Mouse (Mus musculus) hindbrain, embryonic 15.5 days (tissue): ENCODE measurements around the gene Gtf3c5. TPM values are rescaled to one million over a fixed set of nuclear protein-coding genes. Genes with fewer than 3 reads are reported as not detected.

Source experiments
- ATAC-seq: fragments of 200-750 bp; cut with Nextera tagmentation; 2 replicates; pipeline ENCODE4 v1.8.0; 2017; ENCODE audit warnings: low read depth, moderate number of reproducible peaks, moderate TSS enrichment; ENCODE audit not compliant: low FRiP score
- H3K27ac ChIP-seq: fragments of 300-500 bp; sonication (generic); replicated peaks from 2 replicates; pipeline ENCODE4 v1.5.1; 2015; ENCODE audit warnings: mild to moderate bottlenecking, inconsistent platforms
- H3K27me3 ChIP-seq: fragments of 300-500 bp; sonication (generic); 2 replicates; pipeline ENCODE4 v1.6.1; 2015; ENCODE audit warnings: control low read depth, inconsistent platforms
- H3K36me3 ChIP-seq: fragments of 300-500 bp; sonication (generic); 2 replicates; pipeline ENCODE4 v1.6.1; 2015; ENCODE audit warnings: control low read depth, inconsistent platforms
- H3K4me1 ChIP-seq: fragments of 300-500 bp; sonication (generic); replicated peaks from 2 replicates; pipeline ENCODE4 v1.6.1; 2015; ENCODE audit warnings: control low read depth, inconsistent platforms
- H3K4me2 ChIP-seq: fragments of 300-500 bp; sonication (generic); 2 replicates; pipeline ENCODE4 v1.6.1; 2015; ENCODE audit warnings: moderate library complexity, mild to moderate bottlenecking, inconsistent platforms
- H3K4me3 ChIP-seq: fragments of 300-500 bp; sonication (generic); 2 replicates; pipeline ENCODE4 v1.5.1; 2015; ENCODE audit warnings: mild to moderate bottlenecking, inconsistent platforms
- H3K9ac ChIP-seq: fragments of 300-500 bp; sonication (generic); 2 replicates; pipeline ENCODE4 v1.6.1; 2015; ENCODE audit warnings: inconsistent platforms
- H3K9me3 ChIP-seq: fragments of 300-500 bp; sonication (generic); 2 replicates; pipeline ENCODE4 v1.6.1; 2016; ENCODE audit warnings: control low read depth, inconsistent platforms
- WGBS: fragments of 180-500 bp; shearing (Covaris S2); methylation state at CpG from one replicate; pipeline ENCODE4 v1.1.7; 2015; 5-methylcytosine and 5-hydroxymethylcytosine counted together
- polyA plus RNA-seq: library from polyadenylated mRNA; unstranded; fragments of >200 nt; fragmentation: Nextera tagmentation; extraction: Ambion mirVana; gene quantifications from 2 replicates; pipeline ENCODE4 v1.2.1, GENCODE M21; 2015

The Gtf3c5 gene
- polyA plus RNA-seq, 1 experiment from 2014 or later: 42.8 TPM

DNA sequence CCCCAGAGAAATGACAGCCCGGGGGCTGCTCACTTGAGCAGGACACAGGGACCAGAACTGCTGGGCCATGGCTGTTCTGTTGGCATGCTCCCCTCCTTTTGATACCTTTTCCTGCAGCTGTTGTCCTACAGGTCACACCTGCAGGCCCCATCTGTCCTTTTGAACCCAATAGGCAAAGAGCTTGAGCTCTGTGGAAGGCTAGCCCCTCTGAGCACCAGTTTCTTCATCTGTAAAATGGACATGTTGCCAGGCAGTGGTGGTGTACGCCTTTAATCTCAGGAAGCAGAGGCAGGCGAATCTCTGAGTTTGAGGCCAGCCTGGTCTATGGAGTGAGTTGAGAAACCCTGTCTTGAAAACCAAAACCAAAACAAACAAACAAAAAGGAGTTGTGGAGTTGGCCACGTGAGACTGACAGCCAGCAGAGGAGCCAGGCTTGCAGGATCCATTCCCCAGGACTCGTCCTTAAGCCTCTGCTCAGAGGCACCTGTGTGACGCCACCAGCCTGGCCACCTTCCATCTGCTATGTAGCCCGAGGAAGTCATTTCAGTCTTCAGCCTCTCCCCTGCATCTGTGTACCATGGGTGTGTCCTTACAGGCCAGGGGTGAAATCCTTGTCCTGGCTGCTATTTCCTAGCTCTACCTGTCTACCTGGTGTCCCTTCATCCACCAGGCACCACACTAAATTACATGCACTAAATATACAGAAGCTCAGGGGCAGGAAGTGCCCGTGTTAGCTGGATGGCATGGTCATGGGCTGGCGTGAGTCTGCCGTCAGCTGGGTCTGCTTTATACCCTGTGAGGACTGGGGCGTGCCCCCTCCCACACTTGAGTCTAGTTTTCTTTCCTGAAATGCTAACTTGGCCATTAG lies 46.6 kb downstream of the Gtf3c5 start:
- Histone ChIP-seq H3K4me1 (peaks cover 89% of the 10 kb centered on the region), H3K36me3 (peaks cover 2% of the 10 kb centered on the region), H3K4me2 (no peak overlapping the region), H3K4me3 (no peak overlapping the region), H3K27me3 (no peaks in the 10 kb centered on the region), H3K9ac (no peak overlapping the region), H3K27ac (peak overlapping the region; percentile 42), H3K9me3 (no peaks in the 10 kb centered on the region)
- WGBS: 68% methylated on average over 11 of the region's 11 CpGs
- ATAC-seq: no peak

GRCm38 (mm10) chr2:28536166-28536565 lies 47.4 kb downstream of the Gtf3c5 start:
- H3K36me3 ChIP-seq: no peaks in the 10 kb centered on the region
- no peak overlapping the region for H3K4me3 ChIP-seq
- no peak for ATAC-seq
- H3K4me1 ChIP-seq: peaks cover 96% of the 10 kb centered on the region
- no peak overlapping the region for H3K9ac ChIP-seq
- H3K27me3 ChIP-seq: no peaks in the 10 kb centered on the region
- peak overlapping the region; percentile 82 for H3K27ac ChIP-seq
- WGBS: 65% methylated on average over 4 of the region's 4 CpGs
- peak overlapping the region; percentile 67; the same call in 1 of the 2 replicates for H3K4me2 ChIP-seq
- no peaks in the 10 kb centered on the region for H3K9me3 ChIP-seq

DNA sequence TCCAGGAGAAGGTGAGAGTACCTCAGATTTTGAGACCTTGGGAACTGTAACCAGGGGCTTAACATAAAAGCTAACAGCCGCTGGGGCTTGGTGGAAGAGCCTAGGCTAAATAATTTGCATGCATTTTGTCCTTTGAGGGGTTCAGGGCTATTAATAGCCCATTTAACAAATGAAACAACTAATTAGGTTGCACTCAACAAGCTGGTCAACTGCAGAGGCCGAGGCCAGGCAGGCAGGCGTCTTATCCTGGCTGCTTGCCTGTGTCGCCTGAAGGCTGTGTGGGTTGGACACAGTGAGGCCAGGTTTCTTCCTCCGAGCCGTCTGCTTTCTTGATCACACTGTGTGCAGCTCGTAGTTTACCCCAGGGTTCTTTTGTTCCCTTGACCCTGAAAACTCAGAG lies 47.9 kb downstream of the Gtf3c5 start:
- H3K9ac ChIP-seq: no peak overlapping the region

GRCm38 (mm10) chr2:28535263-28535540 lies 48.3 kb downstream of the Gtf3c5 start:
- peaks cover 98% of the 10 kb centered on the region for H3K4me1 ChIP-seq
- ATAC-seq: no peak
- H3K4me2 ChIP-seq: peak overlapping the region; percentile 67
- 0 out of 2 replicates have a peak overlapping the region, but pooled peaks have one; percentile 44 for H3K9ac ChIP-seq
- H3K27me3 ChIP-seq: no peaks in the 10 kb centered on the region
- WGBS: 31% methylated on average over 4 of the region's 4 CpGs
- H3K4me3 ChIP-seq: peak overlapping the region; percentile 1; the same call in 1 of the 2 replicates
- H3K36me3 ChIP-seq: no peaks in the 10 kb centered on the region
- no peaks in the 10 kb centered on the region for H3K9me3 ChIP-seq
- H3K27ac ChIP-seq: peak overlapping the region; percentile 82

More for the DNA sequence above, 47.9 kb downstream of the Gtf3c5 start:
- no peak for ATAC-seq
- H3K9me3 ChIP-seq: no peaks in the 10 kb centered on the region
- H3K4me3 ChIP-seq: peak overlapping the region; percentile 1; the same call in 1 of the 2 replicates
- no peaks in the 10 kb centered on the region for H3K27me3 ChIP-seq
- peak overlapping the region; percentile 82 for H3K27ac ChIP-seq
- peaks cover 98% of the 10 kb centered on the region for H3K4me1 ChIP-seq
- H3K36me3 ChIP-seq: no peaks in the 10 kb centered on the region
- WGBS: 25% methylated on average over 7 of the region's 7 CpGs
- H3K4me2 ChIP-seq: peak overlapping the region; percentile 67

DNA sequence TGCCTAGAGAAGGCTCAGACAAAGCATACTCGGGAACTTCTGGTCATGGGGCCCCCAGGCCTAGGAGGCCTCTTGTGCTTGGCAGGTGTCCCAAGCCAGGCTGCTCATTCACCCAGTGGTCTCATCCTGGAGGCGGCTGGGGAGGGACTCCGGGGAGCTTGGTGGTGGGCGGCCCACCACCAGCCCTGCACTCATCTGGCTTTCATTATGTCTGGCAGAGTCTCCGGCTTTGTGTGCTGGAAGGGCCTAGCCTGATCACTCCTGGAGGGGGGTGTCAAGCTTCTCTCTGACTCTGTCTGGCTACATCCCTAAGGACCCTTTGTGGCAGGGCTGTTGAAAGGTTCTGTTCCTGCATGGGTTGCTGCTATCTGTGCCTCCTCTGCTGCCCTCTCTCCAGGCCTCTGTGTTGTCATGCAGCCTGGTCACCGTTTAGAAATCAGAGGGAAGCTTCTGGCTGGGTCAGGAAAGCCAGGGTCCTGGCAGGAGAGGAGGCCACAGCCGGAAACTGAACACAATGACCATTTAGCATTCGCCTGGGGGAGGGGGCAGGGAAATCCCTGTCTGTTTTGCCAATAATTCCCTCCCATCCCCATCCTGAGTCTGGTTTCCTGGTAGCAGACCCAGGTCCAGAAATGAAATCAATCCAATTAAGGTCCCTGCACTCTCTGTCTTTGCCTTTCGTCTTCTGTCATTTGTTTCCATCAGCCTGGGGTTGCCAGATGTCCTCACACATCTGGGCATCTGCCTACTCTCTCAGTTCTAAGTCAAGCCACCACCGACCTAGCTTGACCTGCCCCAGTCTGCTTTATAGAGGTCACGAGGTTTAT lies 48.9 kb downstream of the Gtf3c5 start:
- no peaks in the 10 kb centered on the region for H3K27me3 ChIP-seq
- peak overlapping the region; percentile 44 for H3K9ac ChIP-seq
- 16% methylated on average over 11 of the region's 11 CpGs for WGBS
- peak overlapping the region; percentile 53 for H3K4me3 ChIP-seq
- ATAC-seq: peak; percentile 28; the same call in 1 of the 2 replicates
- peaks cover 98% of the 10 kb centered on the region for H3K4me1 ChIP-seq
- H3K4me2 ChIP-seq: peak overlapping the region; percentile 67
- peak overlapping the region; percentile 82 for H3K27ac ChIP-seq
- no peaks in the 10 kb centered on the region for H3K9me3 ChIP-seq
- H3K36me3 ChIP-seq: no peaks in the 10 kb centered on the region

DNA sequence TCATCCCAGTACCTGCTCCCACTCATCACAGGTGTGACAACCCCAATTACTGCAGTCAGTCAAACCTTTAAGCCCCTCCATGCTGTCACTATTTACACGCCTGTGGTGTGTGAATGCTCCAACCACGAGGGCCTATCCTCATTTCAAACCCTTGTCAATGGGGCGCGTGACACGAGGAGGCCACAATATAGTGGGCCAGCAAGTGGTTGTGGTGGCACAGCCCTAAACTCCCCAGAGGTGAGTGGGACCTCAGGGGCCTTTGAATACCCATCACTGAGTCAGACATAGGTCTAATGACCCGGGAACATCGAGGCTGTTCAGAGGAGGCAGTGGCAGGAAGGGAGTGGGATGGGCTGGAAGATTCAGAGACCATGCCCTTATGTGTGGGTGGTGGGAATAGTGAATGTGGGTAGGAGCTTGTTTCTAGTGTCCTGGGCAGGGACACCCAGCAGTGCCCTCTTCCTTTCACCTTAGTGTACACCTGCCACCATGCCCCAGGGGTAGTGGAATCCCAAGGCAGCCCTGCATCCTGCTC lies 49.6 kb downstream of the Gtf3c5 start:
- Histone ChIP-seq H3K9ac (peak overlapping the region; percentile 44), H3K9me3 (no peaks in the 10 kb centered on the region), H3K27ac (peak overlapping the region; percentile 82), H3K36me3 (no peaks in the 10 kb centered on the region), H3K4me2 (peak overlapping the region; percentile 67), H3K27me3 (no peaks in the 10 kb centered on the region), H3K4me1 (peaks cover 98% of the 10 kb centered on the region), H3K4me3 (peak overlapping the region; percentile 53)
- ATAC-seq: peak; percentile 2; the same call in 1 of the 2 replicates
- WGBS: 40% methylated on average over 7 of the region's 7 CpGs

DNA sequence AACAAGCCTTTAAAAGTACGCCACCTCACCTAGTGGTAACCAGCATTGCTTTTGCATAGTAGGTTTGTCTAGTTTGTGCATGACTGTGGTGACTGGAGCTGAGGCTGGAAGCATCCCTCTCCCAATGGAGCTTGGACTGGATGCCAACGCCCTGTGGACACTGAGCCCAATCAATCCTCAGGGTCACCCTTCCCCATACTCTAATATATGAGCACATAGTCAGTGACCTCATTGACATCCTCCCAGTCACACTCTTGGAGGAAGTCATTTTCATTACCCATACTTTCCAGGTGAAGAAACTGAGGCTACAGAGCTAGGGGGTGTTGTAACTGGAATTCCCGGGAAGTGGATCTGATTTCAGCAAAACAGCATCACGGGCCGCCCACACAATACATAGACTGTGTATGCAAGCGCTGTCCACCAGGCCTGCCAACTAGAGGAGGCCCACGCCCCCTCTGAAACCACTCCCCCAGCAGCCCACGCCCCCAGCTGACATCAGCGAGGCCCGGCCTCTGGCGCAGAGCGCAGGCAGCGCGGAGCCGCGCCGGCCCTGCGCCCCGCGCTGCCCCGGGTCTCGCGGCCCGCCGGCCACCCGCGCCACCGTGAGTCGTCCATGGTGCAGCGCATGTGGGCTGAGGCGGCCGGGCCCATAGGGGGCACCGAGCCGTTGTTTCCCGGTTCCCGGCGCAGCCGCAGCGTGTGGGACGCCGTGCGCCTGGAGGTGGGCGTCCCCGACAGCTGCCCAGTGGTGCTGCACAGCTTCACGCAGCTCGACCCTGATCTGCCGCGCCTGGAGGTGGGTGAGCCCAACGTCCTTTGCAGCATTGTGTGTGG lies 50.4 kb downstream of the Gtf3c5 start:
- H3K27ac ChIP-seq: peak overlapping the region; percentile 82
- WGBS: 3% methylated on average over 49 of the region's 49 CpGs
- H3K4me3 ChIP-seq: peak overlapping the region; percentile 53
- no peaks in the 10 kb centered on the region for H3K27me3 ChIP-seq
- H3K36me3 ChIP-seq: no peaks in the 10 kb centered on the region
- H3K9me3 ChIP-seq: no peaks in the 10 kb centered on the region
- peak overlapping the region; percentile 67 for H3K4me2 ChIP-seq
- H3K9ac ChIP-seq: peak overlapping the region; percentile 44
- H3K4me1 ChIP-seq: peaks cover 98% of the 10 kb centered on the region
- peak; percentile 91 for ATAC-seq

GRCm38 (mm10) chr2:28530311-28530710 lies 53.2 kb downstream of the Gtf3c5 start:
- 60% methylated on average over 7 of the region's 7 CpGs for WGBS
- Histone ChIP-seq H3K27ac (no peak overlapping the region), H3K36me3 (no peaks in the 10 kb centered on the region), H3K4me3 (no peak overlapping the region), H3K9me3 (no peaks in the 10 kb centered on the region), H3K4me2 (no peak overlapping the region), H3K9ac (no peak overlapping the region), H3K27me3 (no peaks in the 10 kb centered on the region), H3K4me1 (peaks cover 96% of the 10 kb centered on the region)
- ATAC-seq: no peak

DNA sequence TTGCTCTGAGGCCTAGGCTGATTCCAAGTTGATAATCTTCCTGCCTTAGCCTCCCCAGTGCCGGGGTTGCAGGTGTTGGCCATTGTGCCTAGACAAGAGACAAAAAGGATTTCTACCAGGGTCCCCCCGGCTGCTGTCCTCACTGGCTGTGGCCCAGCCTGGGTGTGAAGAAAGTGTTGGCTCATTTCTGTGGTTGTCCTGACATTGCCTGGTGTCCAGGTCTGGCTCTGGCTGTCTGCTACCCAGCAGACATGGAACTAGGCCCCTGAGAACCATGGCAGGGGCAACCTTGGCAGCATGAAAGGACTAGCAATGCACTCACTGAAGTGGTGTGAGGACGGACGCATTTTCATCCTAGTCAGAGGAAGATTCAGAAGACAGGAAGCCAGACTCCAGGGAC lies 53.7 kb downstream of the Gtf3c5 start:
- H3K4me1 ChIP-seq: peaks cover 96% of the 10 kb centered on the region
- H3K27me3 ChIP-seq: no peaks in the 10 kb centered on the region
- no peak overlapping the region for H3K9ac ChIP-seq
- H3K4me3 ChIP-seq: no peak overlapping the region
- no peaks in the 10 kb centered on the region for H3K9me3 ChIP-seq
- no peaks in the 10 kb centered on the region for H3K36me3 ChIP-seq
- no peak overlapping the region for H3K27ac ChIP-seq
- WGBS: 62% methylated on average over 4 of the region's 4 CpGs
- ATAC-seq: no peak
- no peak overlapping the region for H3K4me2 ChIP-seq

- H3K9me3 ChIP-seq: no peaks in the 10 kb centered on the region
- H3K4me2 ChIP-seq: no peak overlapping the region
- H3K36me3 ChIP-seq: no peaks in the 10 kb centered on the region
- no peak overlapping the region for H3K27ac ChIP-seq
- ATAC-seq: no peak
- 0 out of 2 replicates have a peak overlapping the region, but pooled peaks have one; percentile 0 for H3K9ac ChIP-seq
- H3K4me1 ChIP-seq: peaks cover 95% of the 10 kb centered on the region
- 86% methylated on average over 7 of the region's 7 CpGs for WGBS
- H3K27me3 ChIP-seq: no peaks in the 10 kb centered on the region
- H3K4me3 ChIP-seq: no peak overlapping the region
Observed at GRCm38 (mm10) chr2:28528354-28528730, 55.2 kb downstream of the Gtf3c5 start.
